Mouse (Mus musculus) erythroblast, embryonic 14.5 days (primary cell): Measurements from ENCODE around the gene Morf4l2. TPM values are rescaled to one million over a fixed set of nuclear protein-coding genes. Genes with fewer than 3 reads are reported as not detected.
A peak's percentile ranks its signal among the peaks of the same experiment; 100 is the strongest.

Experiments used
- H3K27me3 ChIP-seq: 2 replicates; pipeline ENCODE4 v1.6.1; 2012; ENCODE audit warnings: inconsistent platforms; ENCODE audit not compliant: control insufficient read depth
- H3K36me3 ChIP-seq: 2 replicates; pipeline ENCODE4 v1.6.1; 2012; ENCODE audit warnings: mild to moderate bottlenecking, inconsistent platforms; ENCODE audit not compliant: control insufficient read depth
- H3K4me1 ChIP-seq: 2 replicates; pipeline ENCODE4 v1.6.1; 2012; ENCODE audit warnings: inconsistent platforms; ENCODE audit not compliant: control insufficient read depth
- H3K4me3 ChIP-seq: replicated peaks from 2 replicates; pipeline ENCODE3; 2012; ENCODE audit warnings: moderate library complexity, mild to moderate bottlenecking, inconsistent platforms
- H3K9me3 ChIP-seq: 2 replicates; pipeline ENCODE4 v1.6.1; 2012; ENCODE audit warnings: low read length, inconsistent platforms, mixed read lengths; ENCODE audit not compliant: control insufficient read depth
- GATA1 ChIP-seq: IDR thresholded peaks from 2 replicates; pipeline ENCODE4 v1.6.1; 2012; ENCODE audit warnings: low read length, inconsistent platforms, mixed read lengths
- TAL1 ChIP-seq: IDR thresholded peaks from 3 replicates; pipeline ENCODE4 v1.6.1; 2012; ENCODE audit warnings: low read length, inconsistent platforms, mixed read lengths
- polyA plus RNA-seq: library from polyadenylated mRNA; stranded (reverse); fragments of >175 nt; gene quantifications from 2 replicates; pipeline ENCODE4 v1.2.3, GENCODE M21; 2012

Gene Morf4l2
- polyA plus RNA-seq = 17.3 and 24.0 TPM in 2 replicates

GRCm38 (mm10) chrX:136743459-136743858, at the start of gene Morf4l2:
Morf4l2 (minus strand) TSS chrX:136743690.
- peaks cover 6% of the 10 kb centered on the region for H3K36me3 ChIP-seq
- H3K4me3 ChIP-seq = peak within 1 kb of the TSS; percentile 81
- peaks cover 7% of the 10 kb centered on the region; the same call in 1 of the 2 replicates for H3K9me3 ChIP-seq
- no peaks in the 10 kb centered on the region for H3K27me3 ChIP-seq
- H3K4me1 ChIP-seq = peaks cover 15% of the 10 kb centered on the region
- no peak for TF ChIP-seq GATA1
- no peak for TF ChIP-seq TAL1

- no peaks in the 10 kb centered on the region for H3K9me3 ChIP-seq
- no peaks in the 10 kb centered on the region for H3K27me3 ChIP-seq
- H3K36me3 ChIP-seq = no peaks in the 10 kb centered on the region; the same call in 1 of the 2 replicates
- TF ChIP-seq GATA1 (no peak), TAL1 (no peak)
- H3K4me3 ChIP-seq = no peak overlapping the region
- no peaks in the 10 kb centered on the region for H3K4me1 ChIP-seq
These were observed 46.0 kb upstream of the Morf4l2 start for GRCm38 (mm10) chrX:136789446-136789845.

DNA sequence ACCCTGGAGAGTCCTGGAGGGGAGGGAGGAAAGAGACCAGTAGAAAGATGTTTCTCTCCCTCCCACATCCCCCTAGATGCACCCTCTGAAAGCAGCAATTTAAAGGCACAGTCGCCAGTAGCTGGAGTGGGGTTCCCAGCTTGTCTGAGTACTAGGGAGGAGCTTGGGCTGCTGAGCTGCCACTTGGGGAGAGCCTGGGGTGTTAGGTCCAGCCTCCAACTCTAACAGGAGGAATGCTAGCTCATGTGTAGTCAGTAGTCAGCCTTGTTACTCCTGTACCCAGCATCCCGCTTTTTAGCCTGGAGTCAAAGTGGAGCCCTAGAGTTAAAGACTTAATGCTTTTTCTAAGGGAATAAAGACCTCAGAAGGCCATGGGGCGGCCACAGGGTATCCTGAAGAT, 36.6 kb upstream of the Morf4l2 start, which contains the start of gene Glra4:
Glra4 (minus strand) TSS at position 101 of the 400 bp plus-strand sequence.
- H3K9me3 ChIP-seq = no peaks in the 10 kb centered on the region
- H3K4me1 ChIP-seq = no peaks in the 10 kb centered on the region
- H3K27me3 ChIP-seq = no peaks in the 10 kb centered on the region
- H3K36me3 ChIP-seq = no peaks in the 10 kb centered on the region
- H3K4me3 ChIP-seq = no peak within 1 kb of the TSS
- no peak for TF ChIP-seq GATA1
- no peak for TF ChIP-seq TAL1

DNA sequence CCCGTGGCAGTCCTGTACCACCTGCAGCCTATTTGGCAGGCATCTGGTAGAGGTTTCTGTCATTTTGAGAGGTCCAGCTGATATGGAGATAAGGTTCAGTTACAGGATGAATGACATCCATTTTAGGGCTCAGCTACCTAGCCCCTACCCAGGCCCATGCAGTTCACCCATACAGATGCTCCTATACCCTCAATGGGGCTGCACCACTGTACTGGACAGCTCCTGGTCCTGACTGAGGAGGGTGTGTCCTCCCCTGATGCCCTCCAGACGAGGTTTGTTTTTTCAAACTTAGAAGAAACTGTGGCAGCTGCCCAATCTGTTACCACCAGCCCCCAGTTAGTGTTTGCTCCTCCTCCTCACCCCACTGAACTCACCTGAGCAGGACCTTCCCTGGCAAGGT, 35.8 kb upstream of the Morf4l2 start:
- Histone ChIP-seq H3K4me1 (no peaks in the 10 kb centered on the region), H3K36me3 (no peaks in the 10 kb centered on the region), H3K4me3 (no peak overlapping the region), H3K27me3 (no peaks in the 10 kb centered on the region), H3K9me3 (no peaks in the 10 kb centered on the region)
- TF ChIP-seq GATA1 (no peak), TAL1 (no peak)

DNA sequence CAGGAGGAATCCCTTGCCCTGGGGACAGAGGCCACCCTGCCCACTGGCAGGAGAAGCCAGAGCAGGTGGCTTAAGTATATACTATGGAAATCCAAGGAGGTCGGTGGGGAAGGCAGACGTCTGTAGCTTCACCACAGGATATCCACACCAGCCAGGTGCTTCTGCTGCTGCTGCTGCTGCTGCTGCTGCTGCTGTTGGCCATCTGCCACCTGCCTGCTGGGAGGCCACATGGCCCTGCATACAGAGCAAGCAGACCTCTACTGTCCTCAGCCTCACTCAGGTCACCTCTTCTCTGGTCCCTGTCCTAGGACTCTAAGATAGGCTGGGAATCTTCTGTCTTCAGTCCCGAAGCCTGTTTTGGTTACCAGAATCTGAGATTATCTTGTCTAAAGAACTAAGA, 34.6 kb upstream of the Morf4l2 start:
- H3K4me1 ChIP-seq = no peaks in the 10 kb centered on the region
- H3K36me3 ChIP-seq = no peaks in the 10 kb centered on the region
- no peaks in the 10 kb centered on the region for H3K9me3 ChIP-seq
- H3K4me3 ChIP-seq = no peak overlapping the region
- TF ChIP-seq TAL1 = no peak
- TF ChIP-seq GATA1 = no peak
- H3K27me3 ChIP-seq = no peaks in the 10 kb centered on the region

DNA sequence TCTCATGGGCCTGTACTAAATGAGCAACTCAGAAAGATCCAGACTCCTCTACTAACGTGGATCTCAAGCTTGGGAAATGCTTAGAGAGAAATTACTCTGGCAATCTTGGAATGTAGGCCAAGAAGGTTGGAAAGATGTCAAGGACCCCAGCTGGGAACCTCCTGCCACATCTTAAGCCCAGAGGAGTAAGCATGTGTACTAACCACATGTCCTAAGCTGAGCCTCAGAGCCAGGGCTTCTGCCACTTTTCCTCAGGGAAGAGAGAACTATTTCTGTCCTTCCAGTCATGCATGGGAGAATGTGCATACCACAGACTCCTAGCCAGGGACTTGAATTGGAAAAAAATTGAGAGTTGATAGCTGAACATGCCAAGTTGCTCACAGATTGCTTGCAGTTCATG, 29.5 kb upstream of the Morf4l2 start:
- H3K4me1 ChIP-seq = no peaks in the 10 kb centered on the region
- H3K36me3 ChIP-seq = no peaks in the 10 kb centered on the region
- no peak overlapping the region for H3K4me3 ChIP-seq
- H3K27me3 ChIP-seq = no peaks in the 10 kb centered on the region
- TF ChIP-seq TAL1 = no peak
- TF ChIP-seq GATA1 = no peak
- no peaks in the 10 kb centered on the region for H3K9me3 ChIP-seq

DNA sequence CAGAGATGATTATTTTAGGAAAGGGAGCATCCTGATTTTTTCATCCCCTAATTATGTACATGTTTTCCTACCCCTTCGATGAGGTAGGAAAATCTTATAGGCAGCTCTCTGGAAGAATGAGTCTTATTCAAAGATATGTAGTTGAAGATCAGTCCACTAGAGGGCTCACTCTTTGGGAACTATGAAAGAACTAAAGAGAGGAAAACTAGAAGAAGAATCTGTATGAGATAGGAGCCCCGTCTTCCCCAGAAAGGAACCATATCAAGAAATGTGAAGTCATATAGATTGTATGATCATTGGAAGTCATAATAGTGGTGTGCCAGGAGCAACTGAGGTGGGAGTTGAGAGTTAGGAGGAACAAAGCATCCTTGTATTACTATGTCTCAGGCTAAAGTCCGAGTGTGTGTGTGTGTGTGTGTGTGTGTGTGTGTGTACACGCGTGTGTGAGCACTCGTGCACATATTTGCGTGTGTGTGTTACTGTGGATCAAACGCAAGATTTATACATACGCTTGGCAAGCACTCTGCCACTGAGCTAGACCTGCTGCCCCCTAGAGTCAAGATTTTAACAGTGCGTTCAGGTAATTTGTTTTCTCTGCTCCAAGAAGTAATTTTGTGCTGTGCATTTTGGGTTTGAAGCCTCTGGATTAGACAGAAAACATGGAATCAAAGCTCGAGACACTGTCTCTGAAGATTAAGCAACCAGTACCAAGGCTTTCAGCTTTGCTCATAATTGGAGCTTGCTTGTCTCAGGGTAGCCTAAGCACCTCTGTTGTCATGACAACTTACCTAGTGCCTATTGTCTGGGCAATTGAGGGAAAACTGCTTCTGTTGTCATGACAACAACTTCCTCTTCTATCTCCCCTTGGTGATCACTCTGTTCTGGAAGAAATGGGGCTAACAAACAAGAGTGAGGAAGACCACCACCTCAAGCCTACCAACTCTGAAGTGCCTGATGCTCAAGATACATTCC, 17.9 kb upstream of the Morf4l2 start:
- Histone ChIP-seq H3K4me3 (no peak overlapping the region), H3K36me3 (no peaks in the 10 kb centered on the region), H3K27me3 (no peaks in the 10 kb centered on the region), H3K4me1 (no peaks in the 10 kb centered on the region), H3K9me3 (no peaks in the 10 kb centered on the region)
- TF ChIP-seq TAL1 = no peak
- TF ChIP-seq GATA1 = no peak

DNA sequence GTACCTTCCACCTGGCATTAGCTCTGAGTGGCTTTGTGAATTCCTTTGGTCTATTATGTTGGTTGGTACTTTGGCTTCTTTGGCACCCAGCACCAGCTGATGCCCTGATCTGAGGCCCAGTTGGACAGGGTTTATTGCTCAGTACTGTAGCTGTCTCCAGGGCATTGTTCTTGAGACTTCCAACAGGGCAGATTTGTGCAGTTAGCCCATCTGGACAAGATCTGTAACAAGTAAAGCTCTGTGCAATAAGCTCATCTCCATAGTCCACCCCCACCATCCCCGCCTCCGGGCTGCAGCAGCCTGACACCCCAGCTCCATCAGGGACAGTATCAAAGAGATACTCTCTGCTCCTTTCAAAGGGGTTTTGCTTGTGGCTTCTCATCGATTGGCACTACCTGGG, 12.0 kb upstream of the Morf4l2 start:
- Histone ChIP-seq H3K27me3 (no peaks in the 10 kb centered on the region), H3K4me1 (no peaks in the 10 kb centered on the region), H3K9me3 (no peaks in the 10 kb centered on the region), H3K36me3 (no peaks in the 10 kb centered on the region), H3K4me3 (no peak overlapping the region)
- TF ChIP-seq TAL1 = no peak
- no peak for TF ChIP-seq GATA1

GRCm38 (mm10) chrX:136749329-136749728, 5.8 kb upstream of the Morf4l2 start:
- Histone ChIP-seq H3K4me3 (no peak overlapping the region), H3K27me3 (no peaks in the 10 kb centered on the region), H3K36me3 (no peaks in the 10 kb centered on the region; the same call in 1 of the 2 replicates), H3K9me3 (no peaks in the 10 kb centered on the region), H3K4me1 (no peaks in the 10 kb centered on the region)
- TF ChIP-seq TAL1 (no peak), GATA1 (no peak)
